Mouse (Mus musculus) spleen, adult 12 weeks (tissue): ENCODE data around the gene Usp10.

Experiments
- DNase-seq: peaks from one replicate; pipeline ENCODE4 v3.0.0; 2022; ENCODE audit warnings: low spot score

The Usp10 gene

DNA sequence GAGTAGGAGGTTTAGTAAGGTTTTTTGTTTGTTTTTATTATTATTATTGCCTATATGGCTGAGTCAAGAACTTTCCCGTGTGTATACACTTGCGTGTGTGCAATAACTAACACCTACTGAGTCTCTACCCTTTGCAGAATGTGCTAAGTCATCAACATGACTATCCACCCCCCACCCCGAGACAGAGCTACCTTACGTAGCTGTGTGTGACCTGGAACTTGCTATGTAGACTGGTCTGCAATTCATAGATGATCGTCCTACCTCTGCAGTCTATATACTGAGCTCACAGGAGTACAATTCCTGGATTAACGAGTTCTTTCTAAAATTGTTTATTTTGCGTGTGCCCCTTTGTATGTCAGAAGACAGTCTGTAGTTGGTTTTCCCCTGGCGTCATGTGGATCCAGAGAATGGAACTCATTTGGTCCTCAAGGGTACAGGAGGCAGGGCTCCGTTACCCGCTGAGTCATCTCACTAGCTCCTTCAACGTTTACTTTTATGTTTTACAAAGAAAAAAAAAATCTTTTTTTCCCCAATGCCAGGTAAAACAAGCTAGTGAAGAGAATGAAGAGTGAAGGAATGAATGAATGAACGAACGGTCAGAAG lies at the start of gene Usp10:
Usp10 (plus strand) TSS at position 417 of the 603 bp plus-strand sequence.
- DNase-seq: no peak

DNA sequence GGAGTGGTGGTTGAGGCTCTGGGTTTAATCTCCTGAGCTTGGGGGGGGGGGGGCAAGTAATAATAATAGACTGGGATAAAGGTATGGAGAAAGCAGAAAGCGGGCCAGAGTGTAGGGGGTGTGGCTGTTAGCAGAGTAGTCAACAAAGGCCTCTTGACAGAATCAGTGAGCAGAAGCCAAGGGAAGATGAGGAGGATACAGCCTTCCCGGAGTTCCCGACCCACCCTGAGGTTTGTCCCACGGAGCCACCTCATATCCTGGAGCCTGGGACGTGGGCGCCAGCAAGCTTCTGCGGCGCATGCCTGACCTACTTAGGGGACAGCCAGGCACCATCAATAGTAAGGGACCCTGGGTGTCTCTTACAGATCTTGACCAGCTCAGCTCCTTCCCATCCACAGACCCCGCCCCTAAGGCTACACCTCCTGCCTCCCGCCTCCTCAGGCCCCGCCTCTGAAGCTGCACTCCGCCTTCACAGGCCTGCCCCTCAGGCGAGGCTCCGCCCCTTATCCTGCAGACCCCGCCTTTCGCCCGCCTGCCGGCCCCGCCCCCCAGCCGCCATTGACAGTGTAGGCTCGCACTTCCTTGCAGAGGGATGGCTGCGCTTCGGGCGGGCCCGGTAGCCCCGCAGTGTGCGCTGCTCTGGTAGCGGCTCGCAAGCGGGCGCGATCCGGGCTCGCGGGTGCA lies 48.3 kb upstream of the Usp10 start, which contains the start of gene Klhl36:
Klhl36 (plus strand) TSS at position 561 of the 684 bp plus-strand sequence.
- DNase-seq: peak; percentile 91

DNA sequence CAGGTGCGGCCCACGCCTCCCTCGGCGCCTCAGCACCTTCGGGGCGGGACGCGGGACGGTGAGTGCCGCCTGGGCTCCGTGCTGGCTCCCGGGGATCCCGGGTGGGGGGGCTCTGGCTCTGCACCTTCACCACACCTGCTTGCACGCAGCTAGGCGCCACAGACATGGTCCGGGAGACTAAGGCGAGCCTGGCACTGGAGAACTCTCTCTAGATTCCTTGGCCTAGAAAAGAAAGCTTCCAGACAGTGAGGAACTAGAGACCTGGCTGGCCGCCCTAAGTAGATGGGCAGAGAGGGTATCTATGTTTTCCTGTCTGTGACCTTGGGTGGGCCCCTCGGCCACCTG lies 47.8 kb upstream of the Usp10 start:
- no peak for DNase-seq

DNA sequence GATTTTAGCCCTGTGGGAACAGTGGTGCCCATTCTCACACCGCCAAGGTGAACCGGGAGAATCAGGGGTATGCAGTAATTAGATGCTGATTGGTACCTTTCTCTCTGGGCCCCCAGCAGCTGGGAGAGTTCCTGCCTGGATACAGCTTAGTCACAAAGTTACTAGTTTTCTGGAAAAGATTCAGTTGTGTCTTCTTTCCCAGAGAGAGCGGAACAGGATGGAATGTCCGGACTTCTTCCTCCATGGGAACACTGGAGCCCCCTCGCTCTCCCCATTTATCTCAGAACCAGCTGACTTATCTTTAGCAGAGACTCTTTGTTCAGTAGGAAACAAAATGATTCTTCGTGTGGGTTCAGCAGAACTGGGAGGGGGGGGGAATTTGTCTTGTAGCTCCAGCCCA lies 47.4 kb upstream of the Usp10 start:
- no peak for DNase-seq

DNA sequence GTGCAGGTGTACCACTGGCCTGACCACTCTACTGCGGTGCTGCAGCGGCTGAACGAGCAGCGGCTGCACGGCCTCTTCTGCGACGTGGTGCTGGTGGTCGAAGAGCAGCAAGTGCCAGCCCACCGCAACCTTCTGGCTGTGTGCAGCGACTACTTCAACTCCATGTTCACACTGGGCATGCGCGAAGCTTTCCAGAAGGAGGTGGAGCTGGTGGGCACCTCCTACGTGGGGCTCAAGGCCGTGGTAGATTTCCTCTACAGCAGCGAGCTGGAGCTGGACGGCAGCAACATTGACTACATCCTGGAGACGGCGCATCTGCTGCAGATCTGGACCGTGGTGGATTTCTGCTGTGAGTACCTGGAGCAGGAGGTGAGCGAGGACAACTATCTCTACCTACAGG lies 40.5 kb upstream of the Usp10 start:
- DNase-seq: no peak

DNA sequence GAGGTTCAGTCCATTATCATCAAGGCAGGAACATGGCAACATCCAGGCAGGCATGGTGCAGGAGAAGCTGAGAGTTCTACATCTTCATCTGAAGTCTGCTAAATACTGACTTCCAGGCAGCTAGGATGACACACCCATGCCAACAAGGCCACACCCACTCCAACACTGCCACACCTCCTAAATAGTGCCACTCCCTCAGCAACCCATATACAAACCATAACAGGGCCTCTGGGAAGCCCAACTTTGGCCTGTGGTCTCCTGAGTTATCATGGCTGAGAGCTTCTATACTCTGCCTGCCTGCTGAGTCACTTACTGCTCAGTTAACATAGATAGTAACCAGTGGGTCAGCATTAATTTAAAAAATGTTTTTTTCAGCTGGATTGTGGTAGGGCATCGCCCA lies 37.0 kb upstream of the Usp10 start:
- no peak for DNase-seq

DNA sequence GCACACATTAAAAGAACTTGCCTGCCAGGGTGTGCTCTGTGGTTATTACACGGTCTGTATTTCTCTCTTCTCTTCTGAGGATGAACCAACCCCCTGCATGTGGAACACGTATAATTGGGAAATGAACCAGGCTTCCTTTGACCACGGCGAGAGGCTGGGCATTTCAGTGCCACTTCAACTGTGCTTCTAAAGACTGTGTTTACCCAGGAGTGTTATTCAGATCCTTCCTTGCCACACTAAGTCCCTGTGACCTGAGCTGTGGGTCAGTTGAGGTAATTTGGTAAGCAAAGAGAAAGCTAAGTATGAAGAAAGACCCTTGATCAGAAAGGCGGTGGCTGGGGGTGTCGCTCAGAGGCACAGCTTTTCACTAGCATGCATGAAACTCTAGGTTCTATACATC lies 28.9 kb upstream of the Usp10 start:
- no peak for DNase-seq

DNA sequence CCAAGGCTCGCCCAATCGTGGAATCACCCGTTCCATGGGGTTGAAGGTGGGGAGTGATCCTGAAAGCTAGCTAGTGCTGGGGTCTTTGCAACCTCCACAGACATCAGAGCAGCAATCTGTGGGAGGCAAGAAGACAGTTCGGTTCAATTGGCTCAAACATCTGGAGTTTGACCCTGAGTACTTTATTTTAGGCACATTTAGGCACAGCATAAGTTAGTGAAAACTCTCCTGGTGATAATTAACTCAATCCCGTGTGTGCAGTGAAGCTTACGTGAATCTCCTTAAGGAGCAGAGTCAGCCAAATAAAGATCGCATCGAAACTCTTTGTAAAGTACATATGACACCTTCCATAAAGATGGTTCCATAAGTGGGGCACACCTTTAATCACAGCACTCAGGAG lies 28.2 kb upstream of the Usp10 start:
- DNase-seq: no peak

DNA sequence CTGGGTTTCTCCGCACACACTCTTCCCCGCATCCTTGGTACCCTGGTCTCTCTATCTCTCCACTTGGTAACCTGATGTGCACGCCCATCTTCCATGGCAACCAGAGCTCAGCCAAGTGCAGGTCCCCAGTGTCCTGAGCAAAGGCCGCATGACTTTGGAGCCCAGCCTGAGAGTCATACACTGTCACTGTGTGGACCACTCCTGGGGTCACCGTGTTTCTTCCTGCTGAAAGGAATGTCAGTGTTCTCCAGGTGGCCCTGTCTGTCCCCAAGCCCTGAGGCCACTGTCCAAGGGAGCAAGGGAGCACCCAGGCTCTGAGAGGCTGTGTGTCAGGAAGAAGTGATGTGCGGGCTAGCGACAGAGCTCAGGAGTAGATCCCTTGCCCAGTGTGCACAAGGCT lies 26.9 kb upstream of the Usp10 start:
- DNase-seq: no peak

DNA sequence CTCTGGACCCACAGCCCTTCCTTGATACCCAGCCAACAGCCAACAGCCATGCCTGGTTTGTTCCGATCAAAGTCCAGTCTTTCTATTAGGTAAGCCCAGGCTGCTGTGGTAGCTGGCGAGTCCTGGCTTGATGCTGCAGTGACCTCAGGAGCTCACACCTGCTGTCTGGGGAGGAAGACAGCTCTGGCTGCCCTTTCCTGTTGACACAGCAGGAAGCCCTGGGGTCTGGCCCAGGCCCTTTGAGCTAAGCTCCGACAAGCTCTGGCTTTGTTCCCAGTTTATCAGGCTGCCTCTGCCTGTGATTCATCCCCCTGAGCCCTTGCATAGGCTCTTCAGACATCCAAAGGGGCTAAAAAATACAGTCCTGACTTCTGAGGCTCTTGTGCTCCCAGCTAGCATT lies 24.5 kb upstream of the Usp10 start:
- DNase-seq: no peak

DNA sequence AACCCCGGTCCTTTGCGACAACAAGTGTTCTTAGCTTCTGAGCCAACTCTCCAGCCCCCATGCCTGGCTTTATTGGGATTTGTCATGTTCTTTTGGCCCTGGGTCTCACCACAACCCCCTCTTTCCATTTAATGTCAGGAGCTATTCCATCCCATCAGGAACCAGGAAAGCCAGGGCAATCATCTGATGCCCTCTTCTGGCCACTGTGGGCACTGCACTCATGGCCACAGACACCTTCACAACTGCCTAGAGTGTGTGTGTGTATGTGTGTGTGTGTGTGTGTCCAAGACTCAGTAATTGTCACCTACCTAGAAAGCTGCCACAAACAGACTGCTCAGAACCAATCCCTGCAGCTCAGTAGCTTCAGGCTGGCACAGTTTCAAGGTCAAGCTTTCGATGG lies 23.0 kb upstream of the Usp10 start:
- peak; percentile 37 for DNase-seq

DNA sequence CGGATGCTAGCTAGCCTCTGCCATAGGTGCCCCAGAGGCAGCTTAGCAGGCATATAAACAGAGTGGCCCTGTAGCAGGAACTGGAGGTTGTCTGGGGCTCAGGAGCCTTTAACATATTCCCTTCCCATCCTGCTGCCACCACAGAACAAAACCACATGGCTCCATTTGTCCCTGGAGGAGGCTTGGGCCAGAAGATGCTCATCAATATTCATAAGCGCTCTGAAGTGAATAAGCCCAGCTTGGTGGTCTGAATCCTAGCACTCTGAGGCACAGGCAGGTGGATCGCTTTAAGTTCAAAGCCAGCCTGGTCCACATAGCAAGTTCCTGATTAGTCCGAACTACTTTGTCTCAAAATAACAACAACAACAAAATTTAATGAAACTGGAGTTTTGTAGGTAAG lies 22.1 kb upstream of the Usp10 start:
- no peak for DNase-seq

DNA sequence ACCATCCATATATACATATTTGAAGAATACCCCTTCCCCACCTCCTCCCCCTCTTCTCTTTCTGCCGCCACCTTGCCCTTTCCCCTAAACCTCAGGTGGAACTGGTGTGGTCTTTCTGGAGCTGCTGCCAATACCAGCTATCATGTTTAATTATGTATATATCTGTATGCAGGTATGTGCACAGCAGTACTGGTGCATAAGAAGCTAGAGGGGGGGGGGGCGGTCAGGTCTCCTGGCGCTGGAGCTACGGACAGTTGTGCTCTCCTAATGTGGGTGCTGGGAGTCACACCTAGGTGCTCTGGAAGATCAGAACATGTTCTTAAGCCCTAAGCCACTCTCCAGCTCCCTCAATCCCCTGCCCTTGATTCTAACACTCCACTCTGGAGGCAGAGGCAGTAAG lies 13.1 kb upstream of the Usp10 start:
- DNase-seq: no peak

DNA sequence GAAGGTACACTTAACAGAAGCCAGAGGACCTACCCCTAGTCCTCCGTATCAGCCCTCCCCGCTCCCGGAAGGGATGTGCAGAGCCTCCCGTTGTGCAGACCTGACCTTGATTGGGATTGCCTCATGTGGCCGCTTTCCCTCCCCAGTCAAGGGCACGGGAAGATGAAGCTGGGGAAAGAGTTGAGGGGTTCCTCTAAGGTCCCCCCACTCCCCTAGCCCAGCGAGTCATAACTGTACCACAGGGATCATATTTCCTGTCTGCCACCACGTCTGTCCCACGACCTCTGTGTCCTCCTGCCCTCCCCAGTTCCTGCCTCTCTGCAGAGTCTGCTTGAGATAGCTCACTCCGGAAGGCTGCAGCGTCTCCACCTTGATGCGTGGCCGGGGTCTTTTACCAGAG lies 12.2 kb upstream of the Usp10 start:
- DNase-seq: no peak

DNA sequence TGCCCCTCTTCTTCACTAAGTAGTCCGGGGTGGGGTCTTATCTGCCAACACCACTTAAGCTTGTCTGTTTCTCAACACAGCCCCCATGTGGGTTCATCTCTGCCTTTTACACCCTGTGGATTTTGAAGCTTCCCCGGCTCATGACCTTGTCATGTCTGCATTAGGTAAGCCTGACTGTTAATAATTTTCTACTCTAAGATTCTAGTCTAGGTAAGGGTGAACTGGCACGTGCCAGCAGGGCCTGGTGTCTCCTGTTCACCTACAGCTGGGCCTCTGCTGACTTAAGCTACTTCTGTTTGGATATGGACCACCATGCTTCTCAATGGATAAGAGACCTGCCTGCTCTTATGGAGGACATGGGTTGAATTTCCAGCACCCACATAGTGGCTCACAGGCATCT lies 8.8 kb upstream of the Usp10 start:
- no peak for DNase-seq

DNA sequence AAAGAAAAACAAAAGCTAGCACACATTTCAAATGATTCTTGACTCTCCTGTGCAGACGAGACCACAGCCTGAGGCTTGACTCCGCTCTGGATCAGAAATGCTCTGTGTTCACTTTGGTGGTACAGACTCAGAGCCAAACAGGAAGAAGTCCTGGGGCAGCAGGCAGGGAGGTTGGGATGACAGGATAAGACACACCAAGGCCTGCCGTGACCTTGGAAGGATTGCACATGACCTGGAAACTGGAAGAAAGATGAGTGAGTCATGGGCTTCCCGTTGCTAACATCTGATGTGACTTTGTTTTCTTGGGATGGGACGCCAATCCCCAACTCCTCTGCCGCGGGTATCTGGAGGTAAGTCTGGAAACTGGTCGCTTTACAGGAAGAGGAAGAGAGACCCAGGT lies 8.2 kb upstream of the Usp10 start:
- no peak for DNase-seq

DNA sequence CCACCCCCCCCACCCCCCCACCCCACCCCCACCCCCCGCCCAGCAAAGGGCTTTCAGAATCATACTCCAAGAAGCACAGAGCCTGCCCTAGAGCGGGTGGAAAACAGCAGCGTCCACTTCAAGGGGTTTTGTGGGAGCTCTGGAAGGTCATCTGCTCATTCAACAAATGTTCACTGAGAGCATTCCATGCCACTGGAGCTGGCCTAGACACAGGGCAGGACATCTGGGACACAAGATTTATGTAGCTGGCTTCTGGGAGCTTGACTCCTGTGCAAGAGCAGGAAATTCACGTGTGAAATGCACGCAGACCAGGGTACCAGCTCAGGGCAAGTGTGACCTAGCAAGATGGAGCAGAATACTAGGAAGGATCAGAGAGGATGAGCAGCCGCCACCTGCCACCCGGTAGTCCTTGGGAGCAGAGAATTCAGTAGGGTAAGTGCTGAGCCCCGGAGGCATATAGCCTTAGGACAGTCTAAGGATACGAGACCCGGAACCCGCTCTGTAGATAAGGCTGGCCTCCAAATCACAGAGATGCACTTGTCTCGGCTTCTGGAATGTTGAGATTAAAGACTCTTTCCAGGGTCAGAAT lies 5.7 kb upstream of the Usp10 start:
- DNase-seq: no peak

DNA sequence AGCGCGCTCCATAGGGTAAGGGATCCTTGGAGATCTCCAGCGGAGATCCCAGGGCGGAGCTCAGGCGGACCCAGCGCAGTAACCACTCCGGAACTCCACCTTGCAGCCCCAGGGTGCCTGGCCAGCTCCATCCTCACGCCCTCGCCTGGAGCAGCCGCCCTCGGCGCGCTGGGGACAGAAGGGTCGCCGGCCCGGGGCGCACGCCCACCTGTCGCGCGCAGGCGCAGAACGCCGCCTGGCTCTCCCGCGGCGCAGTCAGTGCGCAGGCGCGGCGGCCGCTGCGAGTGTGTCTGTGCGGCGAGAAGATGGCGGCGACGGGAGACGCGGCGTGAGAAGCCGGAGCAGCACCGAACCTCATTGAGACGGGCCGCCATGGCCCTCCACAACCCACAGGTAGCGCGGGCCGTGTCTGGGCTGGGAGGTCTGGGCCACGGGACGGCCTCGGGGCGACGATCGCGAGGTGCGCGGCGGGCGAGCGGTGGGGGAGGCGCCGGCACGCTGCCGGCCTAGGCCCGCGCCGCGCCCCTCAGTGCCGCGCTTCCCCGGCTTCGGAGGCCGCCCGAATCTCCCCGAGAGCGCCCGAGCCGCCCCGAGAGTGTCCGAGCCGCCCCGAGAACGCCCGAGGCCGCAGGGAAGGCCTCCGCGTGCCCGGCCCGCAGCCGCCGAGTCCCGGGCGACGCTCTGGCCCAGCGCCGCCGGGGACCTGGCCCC lies 542 bp downstream of the Usp10 start, which contains the start of gene Gm20388:
Gm20388 (plus strand) TSS at position 295 of the 711 bp plus-strand sequence.
- peak; percentile 89 for DNase-seq

DNA sequence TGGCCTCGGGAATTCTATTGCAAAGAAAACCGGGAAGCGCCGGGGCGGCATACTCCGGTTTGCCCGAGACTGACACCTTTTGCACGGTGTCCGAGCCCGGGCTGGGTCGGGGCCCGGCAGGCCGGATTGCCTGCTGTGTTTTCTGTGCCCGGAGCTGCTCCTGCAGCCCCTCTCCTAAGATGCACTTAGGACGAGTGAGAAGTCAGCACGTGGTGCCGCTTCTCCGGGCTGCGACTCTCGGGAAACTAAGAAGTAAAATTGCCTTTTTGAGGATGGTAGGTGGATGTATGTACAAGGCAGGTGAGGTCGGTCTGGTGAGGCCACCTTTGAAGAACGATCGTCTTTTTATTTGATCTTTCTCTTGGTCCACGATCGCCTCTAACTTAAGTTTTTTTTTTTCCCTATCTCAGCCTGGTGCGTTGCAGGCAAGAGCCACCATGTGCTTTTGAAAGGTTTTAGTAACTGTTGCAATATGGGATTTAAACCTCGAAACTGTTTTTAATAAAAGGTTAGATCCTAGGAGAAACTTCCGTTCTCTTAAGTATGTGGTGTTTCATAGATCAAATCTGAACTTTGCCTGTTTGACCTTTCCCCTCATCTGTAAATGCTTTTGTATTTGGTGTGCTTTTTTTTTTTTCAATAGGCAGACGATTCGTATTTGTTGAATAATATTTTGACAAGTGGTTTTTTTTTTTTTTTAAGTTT lies 1.2 kb downstream of the Usp10 start:
- DNase-seq: no peak

DNA sequence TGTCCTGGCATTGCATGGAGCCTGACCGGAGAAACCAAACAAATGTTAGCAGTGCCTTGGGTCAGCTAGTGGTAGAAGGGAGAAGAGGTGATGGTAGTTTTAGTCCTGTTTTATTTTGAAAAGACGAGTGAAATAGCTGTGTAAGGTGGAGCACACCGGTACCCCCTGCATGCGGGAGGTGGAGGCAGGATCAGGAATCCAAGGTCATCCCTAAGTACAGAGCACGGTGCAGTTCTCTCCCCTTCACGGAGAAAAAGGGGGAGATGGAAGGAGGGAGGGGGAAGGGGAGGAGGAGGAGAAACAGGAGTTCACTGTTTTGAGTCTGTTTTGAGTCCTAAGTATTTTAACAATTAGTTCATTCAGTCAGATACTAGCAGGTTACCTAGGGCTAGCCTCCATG lies 2.5 kb downstream of the Usp10 start:
- no peak for DNase-seq

DNA sequence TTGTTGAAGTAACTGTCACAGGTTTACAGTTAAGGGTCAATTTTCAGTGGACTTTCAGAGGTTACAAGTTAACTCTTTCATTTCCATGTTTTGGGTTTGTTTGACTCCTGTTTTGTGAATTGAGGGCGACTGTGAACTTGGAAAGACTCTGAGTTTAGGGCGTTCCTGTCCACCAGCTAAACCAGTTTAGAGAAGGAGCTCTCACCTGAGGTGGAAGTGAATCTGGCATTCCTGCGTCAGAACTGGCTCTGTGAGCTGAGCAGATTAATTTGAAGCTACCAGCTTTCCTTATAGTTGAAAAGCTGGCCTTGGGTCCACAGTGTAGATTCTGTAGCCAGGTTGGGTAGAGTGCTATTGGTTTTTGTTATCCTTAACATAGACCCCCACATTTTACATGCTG lies 3.0 kb downstream of the Usp10 start:
- no peak for DNase-seq

DNA sequence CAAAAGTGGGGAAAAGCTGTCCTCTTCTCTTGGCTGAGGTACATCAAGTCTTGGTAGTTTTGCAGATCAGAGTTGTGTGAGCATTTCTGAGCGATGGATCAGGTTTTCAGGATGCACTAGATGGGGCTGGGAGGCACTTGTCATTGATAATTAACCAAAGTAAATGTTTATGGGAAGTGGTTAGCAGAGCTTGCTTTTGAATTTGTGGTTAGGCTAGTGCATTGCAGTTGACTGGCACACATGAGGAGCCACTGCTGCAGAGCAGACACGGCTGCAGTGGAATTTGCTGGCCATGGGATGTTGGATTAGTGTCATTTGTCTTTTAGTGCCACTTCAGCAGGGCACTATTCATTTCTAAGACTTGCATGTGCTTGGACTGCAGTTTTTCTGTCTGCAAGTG lies 4.0 kb downstream of the Usp10 start:
- no peak for DNase-seq

DNA sequence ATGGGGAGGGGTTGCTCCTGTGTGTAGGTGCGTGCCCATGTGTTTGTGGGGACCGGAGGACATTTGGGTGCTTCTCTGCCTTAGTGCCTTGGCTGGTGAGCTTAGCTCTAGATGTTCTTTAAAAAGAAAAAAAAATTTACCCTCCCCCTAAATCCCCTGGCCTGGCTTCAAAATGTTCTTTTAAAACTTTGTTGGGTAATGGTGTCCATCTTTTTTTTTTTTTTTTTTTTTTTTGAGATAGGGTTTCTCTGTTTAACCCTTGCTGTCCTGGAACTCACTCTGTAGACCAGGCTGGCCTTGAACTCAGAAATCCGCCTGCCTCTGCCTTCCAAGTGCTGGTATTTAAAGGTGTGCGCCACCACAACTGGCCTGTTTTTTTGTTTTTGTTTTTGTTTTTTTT lies 5.1 kb downstream of the Usp10 start:
- no peak for DNase-seq
